Mouse (Mus musculus): ENCODE results near the gene Ryr2.
"Not testable (repeated sequence)": the region's sequence is repeated elsewhere in the genome, so short reads cannot be mapped to it uniquely, and the experiment has no call there.

Ryr2 gene

DNA sequence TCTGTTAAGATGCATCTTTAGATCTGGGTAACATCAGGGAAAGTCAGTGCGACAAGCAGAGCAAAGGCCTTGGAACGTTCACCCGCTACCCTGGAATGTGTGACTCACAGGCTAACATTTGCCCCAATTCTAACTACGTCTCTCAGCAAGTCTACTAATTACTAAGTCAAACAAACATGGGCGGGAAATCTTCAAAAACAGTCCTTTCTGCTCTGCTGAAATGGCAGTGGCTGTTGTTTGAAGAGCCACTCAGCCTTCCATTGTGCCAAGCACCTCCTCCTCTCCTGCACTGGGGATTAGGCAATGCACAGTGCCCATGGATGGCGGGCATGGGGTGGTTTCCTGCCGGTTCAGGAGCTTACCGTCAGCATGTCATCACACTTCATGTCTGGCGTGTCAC is 540.3 kb downstream of the Ryr2 start:
- no peak for DNase-seq (ENCODE audit: extremely low read depth, low read depth)

DNA sequence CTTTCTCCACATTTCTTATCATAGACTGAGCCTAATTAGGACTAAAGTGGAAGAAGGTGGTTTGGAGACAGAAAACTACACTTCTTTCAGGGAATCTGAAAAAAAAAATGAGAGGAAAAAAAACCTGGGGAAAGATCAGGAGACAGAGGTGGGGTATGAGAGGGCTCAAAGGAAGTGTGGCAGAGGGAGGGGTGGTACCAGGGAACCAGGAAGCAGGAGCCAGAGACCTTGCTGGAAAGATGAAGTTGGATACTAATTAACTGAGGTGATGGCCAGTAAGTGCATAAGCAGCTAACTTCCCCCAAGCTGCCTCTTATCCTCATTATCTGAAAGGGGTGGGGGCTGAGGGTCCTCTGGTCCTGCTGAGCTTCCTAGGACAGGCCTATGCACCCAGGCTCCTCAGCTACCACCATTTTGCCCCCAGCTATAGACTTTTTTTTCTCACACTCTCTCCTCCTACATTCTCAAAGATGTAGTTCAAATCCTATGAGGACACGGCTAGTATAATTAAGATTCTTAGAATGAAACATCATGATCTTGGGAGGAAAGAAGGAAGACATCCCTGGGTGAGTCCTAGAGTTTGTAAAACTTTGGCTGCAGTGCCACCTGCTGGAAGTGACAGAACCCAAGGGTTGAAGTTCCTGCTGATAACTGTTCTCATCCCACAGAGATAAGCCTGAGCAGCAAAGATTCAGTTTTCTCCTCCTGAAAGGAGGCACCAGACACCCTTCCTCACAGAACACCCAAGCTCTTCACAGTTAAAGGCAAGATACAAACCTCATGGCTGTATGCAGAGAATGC is 543.3 kb downstream of the Ryr2 start:
- no peak for DNase-seq (ENCODE audit: extremely low read depth, low read depth)

DNA sequence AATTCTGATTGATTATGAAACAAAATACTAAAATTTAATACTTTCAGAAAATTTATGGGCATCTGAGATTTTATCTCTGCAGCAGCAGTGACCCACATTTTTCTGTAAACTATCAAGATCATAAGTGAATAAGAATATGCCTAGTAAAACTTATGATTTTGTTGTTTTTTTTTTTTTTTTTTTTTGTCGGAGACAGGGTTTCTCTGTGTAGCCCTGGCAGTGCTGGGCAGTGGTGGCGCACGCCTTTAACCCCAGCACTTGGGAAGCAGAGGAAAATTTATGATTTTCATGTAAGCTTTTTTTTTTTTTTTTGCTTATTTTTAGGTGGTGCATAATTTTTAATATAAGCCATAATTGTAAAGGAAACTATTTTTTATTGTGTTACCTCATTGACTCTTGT is 557.1 kb downstream of the Ryr2 start:
- no peak for DNase-seq (ENCODE audit: extremely low read depth, low read depth)

DNA sequence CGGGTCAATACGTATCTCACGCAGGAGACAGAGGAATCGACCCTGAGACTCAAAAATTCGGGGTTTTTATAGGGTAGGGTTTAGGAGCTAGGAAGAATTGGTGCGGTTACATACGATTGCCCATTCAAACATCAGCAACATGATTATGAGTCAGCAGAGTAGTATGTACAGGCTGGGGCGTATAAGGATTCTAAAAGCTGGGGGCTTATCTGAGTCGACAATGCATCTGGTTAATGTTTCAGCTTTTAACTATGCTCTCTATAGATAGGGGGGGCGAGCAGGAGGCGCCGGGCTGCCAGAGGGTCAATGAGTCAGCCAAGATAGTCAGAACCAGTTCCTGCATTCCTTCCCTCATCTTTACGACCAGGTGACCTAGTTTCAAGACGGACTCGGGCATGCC is 557.6 kb downstream of the Ryr2 start:
- DNase-seq (ENCODE audit: extremely low read depth, low read depth): not testable (repeated sequence)

DNA sequence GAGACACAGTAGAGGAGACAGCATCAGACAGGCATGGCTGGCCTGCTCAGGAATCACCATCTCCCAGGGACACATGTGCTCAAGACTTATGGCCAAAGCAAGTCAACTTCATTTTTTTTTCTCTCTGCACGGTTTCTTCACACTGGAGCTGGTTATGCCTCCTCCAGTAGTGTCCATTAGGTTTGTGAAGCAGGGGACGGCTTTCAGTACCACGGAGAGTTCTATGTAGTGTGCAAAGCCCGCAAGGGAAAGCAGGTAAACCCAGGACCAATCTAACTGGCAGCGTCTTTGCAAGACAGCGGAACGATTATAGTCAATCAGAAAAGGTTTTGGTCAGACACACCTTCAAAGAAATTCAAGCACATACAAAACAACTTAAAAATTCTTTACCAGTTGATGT is 560.9 kb downstream of the Ryr2 start:
- no peak for DNase-seq (ENCODE audit: extremely low read depth, low read depth)

DNA sequence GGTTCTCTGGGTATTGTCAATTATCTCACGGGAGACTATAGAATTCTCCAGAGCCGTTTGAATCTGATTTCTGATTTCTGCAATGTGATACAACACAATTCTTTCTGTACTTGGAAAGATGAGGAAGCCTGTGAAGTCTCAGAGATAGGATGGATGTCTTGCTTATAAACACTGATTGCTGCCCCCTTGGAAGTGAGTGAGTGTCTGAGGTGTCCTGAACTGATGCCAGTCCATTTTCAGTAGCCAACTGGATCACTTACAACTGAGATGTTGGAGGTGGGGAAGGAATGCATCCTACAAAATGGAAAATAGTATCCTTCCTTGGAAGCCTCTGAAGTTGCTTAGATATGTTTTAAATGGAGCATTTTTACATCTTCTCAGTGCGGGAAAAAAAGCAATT is 564.2 kb downstream of the Ryr2 start:
- no peak for DNase-seq (ENCODE audit: extremely low read depth, low read depth)

DNA sequence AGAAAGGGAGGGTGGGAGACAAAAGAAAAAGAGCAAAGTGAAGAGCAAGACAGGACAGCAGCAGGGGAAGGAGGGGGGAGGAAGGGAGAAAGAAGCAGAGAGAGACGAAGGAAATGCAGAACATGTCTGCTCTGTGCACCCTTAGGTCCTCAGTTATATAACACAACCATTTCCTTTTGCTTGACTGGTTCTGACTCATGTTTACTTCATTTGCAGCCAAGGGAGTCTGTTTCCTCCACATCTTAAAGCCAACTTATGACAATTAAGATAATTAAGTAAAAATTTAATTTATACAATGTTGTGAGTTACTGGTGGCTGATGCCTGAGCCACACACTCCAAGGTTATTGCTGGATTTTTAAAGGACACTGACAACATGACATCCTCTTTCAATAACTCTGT is 569.9 kb downstream of the Ryr2 start:
- no peak for DNase-seq (ENCODE audit: extremely low read depth, low read depth)

DNA sequence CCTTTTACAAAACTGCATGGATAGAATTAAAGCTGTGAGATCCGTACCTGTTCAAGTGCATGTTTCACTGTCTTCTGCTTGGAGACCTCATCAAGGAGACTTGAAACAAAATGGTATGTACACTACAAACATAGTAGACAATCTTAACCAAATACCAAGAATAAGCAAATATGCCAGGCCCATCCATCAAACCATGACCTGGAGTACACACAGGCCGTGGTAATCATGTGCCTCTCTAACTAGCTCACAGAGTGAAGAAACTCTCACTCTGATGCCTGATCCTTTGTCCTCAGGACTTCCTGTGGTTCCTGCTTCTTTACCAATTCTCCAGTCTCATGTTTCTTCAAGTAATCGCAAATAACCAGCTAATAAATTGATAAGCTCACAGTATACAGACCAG is 570.9 kb downstream of the Ryr2 start:
- DNase-seq (ENCODE audit: extremely low read depth, low read depth): no peak

DNA sequence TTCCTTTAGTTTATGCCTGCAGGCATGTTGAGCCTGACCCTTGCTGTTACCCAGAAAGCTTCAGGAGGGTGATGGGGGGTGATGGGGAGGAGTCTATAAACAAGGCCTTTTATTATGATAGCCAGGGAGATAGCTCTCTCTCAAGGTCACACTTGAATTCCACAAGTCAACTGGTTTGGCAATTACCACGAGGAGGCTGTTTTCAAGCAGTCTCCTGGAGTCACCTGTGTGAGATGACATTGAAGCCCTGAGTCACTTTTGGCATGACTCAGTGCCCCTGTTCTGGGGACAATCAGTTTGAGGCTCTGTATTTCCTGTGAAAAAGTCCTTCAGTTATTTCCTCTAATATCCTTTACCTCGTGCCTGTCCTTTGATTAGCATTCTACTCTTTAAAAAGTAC is 573.5 kb downstream of the Ryr2 start:
- DNase-seq (ENCODE audit: extremely low read depth, low read depth): no peak

DNA sequence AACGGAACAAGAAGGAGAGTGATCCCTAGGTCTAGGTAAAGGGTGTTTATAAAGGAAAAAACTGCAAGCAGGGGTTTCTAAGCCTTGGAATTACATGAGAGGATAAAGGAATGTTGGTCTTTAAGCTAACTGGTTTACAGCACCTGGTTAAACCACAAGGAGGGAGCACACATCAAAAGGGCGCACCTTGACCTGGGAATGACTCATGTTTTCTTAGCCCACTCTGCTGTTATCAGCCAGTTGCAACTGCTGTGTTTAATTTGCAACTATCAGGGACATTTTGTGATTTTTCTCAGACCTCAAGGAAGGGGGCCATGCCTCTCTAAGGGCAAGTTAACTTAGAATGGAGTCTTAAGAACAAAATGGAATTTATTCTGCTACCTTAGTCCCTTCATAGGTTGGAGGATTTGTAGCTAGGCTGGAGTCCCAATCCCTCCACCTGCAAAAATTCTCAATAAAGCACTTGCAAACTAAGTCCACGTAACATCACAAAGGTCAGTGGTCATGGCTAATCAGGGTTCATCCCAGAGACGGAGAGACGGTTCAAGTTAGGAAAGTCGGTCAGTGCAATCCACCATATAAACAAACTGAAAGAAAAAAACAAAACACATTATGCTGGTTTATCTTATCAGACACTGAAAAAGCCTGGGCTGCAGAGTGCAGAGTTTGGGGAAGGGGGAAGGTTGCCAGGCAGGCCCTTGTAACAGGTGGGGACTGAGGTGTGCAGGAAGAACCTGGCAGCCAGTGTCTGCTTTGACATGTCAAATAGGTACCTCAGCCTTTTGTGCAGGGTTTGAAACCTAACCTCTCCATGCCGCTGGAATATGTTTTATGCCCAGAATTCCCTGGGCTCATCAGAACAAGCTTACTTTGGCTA is 574.5 kb downstream of the Ryr2 start:
- no peak for DNase-seq (ENCODE audit: extremely low read depth, low read depth)

DNA sequence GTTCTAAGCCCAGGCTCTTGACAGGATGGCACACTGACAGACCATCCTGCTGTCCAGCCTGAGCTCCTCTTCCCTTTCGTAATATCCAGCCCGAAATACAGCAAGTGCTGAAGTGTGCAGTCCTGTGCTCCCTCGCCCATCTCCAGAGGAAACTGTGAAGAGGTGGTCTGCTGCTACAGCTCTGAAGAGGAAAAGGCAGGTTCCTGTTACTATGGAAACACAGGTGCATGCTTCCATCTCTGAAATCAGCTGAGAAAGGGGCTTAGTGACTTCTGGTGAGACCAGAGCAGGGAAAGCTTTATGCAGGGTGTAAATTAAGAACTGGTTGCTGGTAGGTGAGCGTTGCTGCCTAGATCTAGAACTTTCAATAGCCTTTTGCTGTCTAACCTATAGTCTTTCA is 583.1 kb downstream of the Ryr2 start:
- no peak for DNase-seq (ENCODE audit: extremely low read depth, low read depth)

DNA sequence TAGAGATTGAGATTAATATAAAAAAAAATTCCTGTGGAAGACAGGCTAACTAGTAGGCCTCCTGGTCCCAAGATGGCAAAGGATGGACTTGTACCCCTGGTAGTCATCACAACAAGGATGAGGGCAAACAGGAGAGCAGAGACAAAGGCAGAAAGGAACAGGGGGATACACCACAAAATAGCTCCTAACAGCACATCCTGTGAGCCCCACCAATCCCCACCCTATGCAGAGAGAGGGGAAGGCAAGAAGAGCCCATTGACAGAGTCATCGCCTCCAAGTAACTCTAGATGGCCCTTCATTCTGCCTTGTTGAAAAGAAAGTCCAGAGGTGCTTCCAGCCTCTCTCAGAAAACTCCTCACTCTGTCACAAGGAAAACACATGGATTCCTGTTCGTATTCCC is 586.0 kb downstream of the Ryr2 start:
- no peak for DNase-seq (ENCODE audit: extremely low read depth, low read depth)

DNA sequence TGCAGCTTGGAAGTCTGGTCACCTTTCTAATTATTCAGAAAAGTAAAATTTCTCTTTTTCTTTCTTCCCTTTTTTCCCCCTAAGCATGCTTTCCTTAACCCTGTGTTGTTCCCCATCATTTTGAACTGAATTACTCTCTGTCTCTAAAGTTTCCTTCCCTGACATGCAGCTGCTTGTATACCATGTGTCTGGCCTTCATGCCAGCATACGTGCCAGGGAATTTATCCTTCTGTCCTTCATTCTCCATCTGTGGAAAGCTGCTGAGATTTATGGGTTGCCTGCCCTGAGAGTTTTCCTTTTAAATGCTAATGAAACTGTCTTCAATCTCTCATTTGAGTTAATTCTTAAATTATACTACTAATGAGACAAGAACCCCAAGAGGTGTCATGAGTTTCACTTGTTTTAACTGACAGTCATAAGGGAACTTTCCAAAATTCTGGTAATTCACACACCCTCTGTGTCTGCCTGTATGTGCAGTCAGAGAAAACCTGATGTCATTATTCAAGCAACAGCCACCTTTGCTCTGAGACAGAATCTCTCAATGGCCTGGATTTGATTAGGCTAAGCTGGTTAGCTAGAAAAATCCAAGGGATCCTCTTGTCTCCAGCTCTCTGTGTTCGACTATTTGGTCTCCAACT is 595.1 kb downstream of the Ryr2 start:
- DNase-seq (ENCODE audit: extremely low read depth, low read depth): no peak
